In genomic region chr5:122898153-122898552, GRCm38 (mm10) we compare ENCODE assay signal across 11 mouse cellular contexts. TPM values are rescaled to one million over a fixed set of nuclear protein-coding genes. Genes with fewer than 3 reads are reported as not detected.
DNase-seq lines count a peak whose midpoint lies in the region; ATAC-seq and TF ChIP-seq lines count a peak whose summit lies in the region.
"Had no signal": no experiment of that assay in that cellular context is flagged by ENCODE, and none has a peak within 500 bp of the region (broad histone marks: within the 10 kb centered on the region; RNA-seq: fewer than 3 reads in every experiment).

No protein-coding gene starts in this region.

- H3K27ac ChIP-seq in neural tube, embryonic 11.5 days (ENCODE audit: low read depth, low read length): no peak overlapping the region
- H3K27ac ChIP-seq in forebrain, postnatal 0 days (ENCODE audit: low read depth, low read length): no peak overlapping the region
- no peak overlapping the region for H3K27ac ChIP-seq in liver, embryonic 13.5 days
- no peak overlapping the region for H3K27ac ChIP-seq in neural tube, embryonic 13.5 days (replicated peaks)
- H3K27ac ChIP-seq: layer of hippocampus, adult 2 months had no signal

- no peak for DNase-seq in neural tube, embryonic 11.5 days (ENCODE audit: low spot score)
- DNase-seq in neural tube, embryonic 10.5 days (ENCODE audit: extremely low spot score, low spot score): no peak
- no peak for DNase-seq in forebrain, postnatal 0 days
- no peak for DNase-seq in liver, embryonic 13.5 days
- no peak for DNase-seq in urinary bladder, adult 18-20 months (ENCODE audit: low spot score in 2 of 2)
- DNase-seq in ovary, postnatal 14 days (ENCODE audit: low spot score): no peak
- no peak for DNase-seq in spleen, postnatal 36 days (ENCODE audit: low spot score in 2 of 2)
- DNase-seq: cerebellum, postnatal 10 days; gastrocnemius, postnatal 25 days had no signal

- no peak overlapping the region for H3K4me3 ChIP-seq in neural tube, embryonic 11.5 days (ENCODE audit: low read depth, low read length)
- H3K4me3 ChIP-seq in forebrain, postnatal 0 days (ENCODE audit: low read depth, low read length): no peak overlapping the region; the same call in 1 of the 2 replicates
- H3K4me3 ChIP-seq in liver, embryonic 13.5 days (replicated peaks): peak overlapping the region; percentile 80; the same call in 1 of the 2 replicates
- H3K4me3 ChIP-seq in neural tube, embryonic 13.5 days: peak overlapping the region; percentile 79
- H3K4me3 ChIP-seq: layer of hippocampus, adult 2 months had no signal

- H3K9me3 ChIP-seq in neural tube, embryonic 11.5 days (ENCODE audit: control insufficient read depth, low read length): no peaks in the 10 kb centered on the region
- no peaks in the 10 kb centered on the region for H3K9me3 ChIP-seq in forebrain, postnatal 0 days (ENCODE audit: low read length)
- no peaks in the 10 kb centered on the region for H3K9me3 ChIP-seq in liver, embryonic 13.5 days (replicated peaks)
- no peaks in the 10 kb centered on the region for H3K9me3 ChIP-seq in neural tube, embryonic 13.5 days

- no peak for TF ChIP-seq CTCF in forebrain, postnatal 0 days (IDR thresholded peaks at IDR 0.05; ENCODE audit: low read depth)

- WGBS in neural tube, embryonic 11.5 days: 79% methylated on average over 6 of the region's 6 CpGs
- WGBS in forebrain, postnatal 0 days: 80% methylated on average over 6 of the region's 6 CpGs
- 72% methylated on average over 6 of the region's 6 CpGs for WGBS in liver, embryonic 13.5 days (ENCODE audit: insufficient replicate concordance)
- WGBS in neural tube, embryonic 13.5 days: 85% methylated on average over 6 of the region's 6 CpGs

- H3K4me2 ChIP-seq in neural tube, embryonic 11.5 days (ENCODE audit: low read depth): peak overlapping the region; percentile 90
- H3K4me2 ChIP-seq in forebrain, postnatal 0 days (ENCODE audit: low read depth): peak overlapping the region; percentile 71
- H3K4me2 ChIP-seq in liver, embryonic 13.5 days: peak overlapping the region; percentile 96
- peak overlapping the region; percentile 78 for H3K4me2 ChIP-seq in neural tube, embryonic 13.5 days

- H3K9ac ChIP-seq in neural tube, embryonic 11.5 days (ENCODE audit: low read length): no peak overlapping the region
- no peak overlapping the region for H3K9ac ChIP-seq in forebrain, postnatal 0 days
- H3K9ac ChIP-seq in liver, embryonic 13.5 days: peak overlapping the region; percentile 90; the same call in 1 of the 2 replicates
- H3K9ac ChIP-seq in neural tube, embryonic 13.5 days: peak overlapping the region; percentile 90; the same call in 1 of the 2 replicates

- H3K27me3 ChIP-seq in neural tube, embryonic 11.5 days (ENCODE audit: control insufficient read depth, insufficient read depth, low read length): no peaks in the 10 kb centered on the region
- H3K27me3 ChIP-seq in forebrain, postnatal 0 days (ENCODE audit: insufficient read depth, low read length): no peaks in the 10 kb centered on the region
- no peaks in the 10 kb centered on the region for H3K27me3 ChIP-seq in liver, embryonic 13.5 days
- no peaks in the 10 kb centered on the region for H3K27me3 ChIP-seq in neural tube, embryonic 13.5 days

- H3K4me1 ChIP-seq in neural tube, embryonic 11.5 days (ENCODE audit: control insufficient read depth, insufficient read depth, low read length): peaks cover 7% of the 10 kb centered on the region
- peaks cover 19% of the 10 kb centered on the region for H3K4me1 ChIP-seq in forebrain, postnatal 0 days (ENCODE audit: insufficient read depth)
- H3K4me1 ChIP-seq in liver, embryonic 13.5 days (replicated peaks): peaks cover 78% of the 10 kb centered on the region
- H3K4me1 ChIP-seq in neural tube, embryonic 13.5 days (replicated peaks): peaks cover 46% of the 10 kb centered on the region

- no peaks in the 10 kb centered on the region for H3K36me3 ChIP-seq in neural tube, embryonic 11.5 days (ENCODE audit: control insufficient read depth, insufficient read depth, low read length)
- H3K36me3 ChIP-seq in forebrain, postnatal 0 days (ENCODE audit: insufficient read depth): no peaks in the 10 kb centered on the region
- H3K36me3 ChIP-seq in liver, embryonic 13.5 days: no peaks in the 10 kb centered on the region
- H3K36me3 ChIP-seq in neural tube, embryonic 13.5 days: no peaks in the 10 kb centered on the region

- no peak for ATAC-seq in neural tube, embryonic 11.5 days (ENCODE audit: insufficient read depth, low FRiP score, low TSS enrichment)
- ATAC-seq in forebrain, postnatal 0 days: no peak
- no peak for ATAC-seq in liver, embryonic 13.5 days (ENCODE audit: low read depth)
- no peak for ATAC-seq in neural tube, embryonic 13.5 days (ENCODE audit: low read depth)

RNA-seq across cellular contexts. Expression of gene Rnf34, which starts 48.3 kb away (rescaled TPM):
- 58.1 and 58.4 TPM in 2 replicates for polyA plus RNA-seq in neural tube, embryonic 11.5 days (2014; fragmentation: Nextera tagmentation; extraction: Ambion mirVana)
- total RNA-seq in forebrain, postnatal 0 days (2014; rRNA removed): 32.1 and 39.3 TPM in 2 replicates
- polyA plus RNA-seq in forebrain, postnatal 0 days (2015; fragmentation: Nextera tagmentation; extraction: Ambion mirVana): 46.1 and 46.6 TPM in 2 replicates
- polyA plus RNA-seq in liver, embryonic 13.5 days (2015; fragmentation: Nextera tagmentation; extraction: Ambion mirVana): 13.7 and 13.8 TPM in 2 replicates
- 45.0 and 57.1 TPM in 2 replicates for polyA plus RNA-seq in neural tube, embryonic 13.5 days (2015; fragmentation: Nextera tagmentation; extraction: Ambion mirVana)

Comparison
In these comparisons a context has a peak if more than half of its experiments do, and no peak if none do; other contexts are left out.
1. H3K4me3 ChIP-seq: peak in liver, embryonic 13.5 days (single experiment) and neural tube, embryonic 13.5 days (single experiment); none in neural tube, embryonic 11.5 days (single experiment) and forebrain, postnatal 0 days (single experiment).
2. H3K9ac ChIP-seq: peak in liver, embryonic 13.5 days (single experiment) and neural tube, embryonic 13.5 days (single experiment); none in neural tube, embryonic 11.5 days (single experiment) and forebrain, postnatal 0 days (single experiment).
3. Peak in every context shown above with its lines, with median percentiles within 50 percentile points of each other: H3K4me2 ChIP-seq.